Mouse (Mus musculus): ENCODE measurements around the gene 4930507D05Rik.
"Not testable (repeated sequence)": the region's sequence is repeated elsewhere in the genome, so short reads cannot be mapped to it uniquely, and the experiment has no call there.

4930507D05Rik gene

GRCm38 (mm10) chr10:62481108-62481852, 32.0 kb downstream of the 4930507D05Rik start:
- DNase-seq, result no peak

GRCm38 (mm10) chr10:62485878-62486582, 36.7 kb downstream of the 4930507D05Rik start:
- no peak for DNase-seq

GRCm38 (mm10) chr10:62486618-62487415, 37.5 kb downstream of the 4930507D05Rik start, which contains the start of gene Vps26a:
Vps26a (minus strand) TSS chr10:62486805.
- peak; percentile 99 for DNase-seq

GRCm38 (mm10) chr10:62488266-62488665, 39.0 kb downstream of the 4930507D05Rik start:
- DNase-seq, result peak; percentile 81

GRCm38 (mm10) chr10:62491681-62492080, 42.4 kb downstream of the 4930507D05Rik start:
- not testable (repeated sequence) for DNase-seq

- peak; percentile 85 for DNase-seq
These were observed 51.0 kb downstream of the 4930507D05Rik start for GRCm38 (mm10) chr10:62500088-62500915.
